Mouse (Mus musculus): ENCODE data around the gene Crhr1. TPM values are rescaled to one million over a fixed set of nuclear protein-coding genes. Genes with fewer than 3 reads are reported as not detected.
"Not testable (repeated sequence)": the region's sequence is repeated elsewhere in the genome, so short reads cannot be mapped to it uniquely, and the experiment has no call there.

The Crhr1 gene
- polyA plus RNA-seq, 1 experiment from 2014 or later, result not detected

DNA sequence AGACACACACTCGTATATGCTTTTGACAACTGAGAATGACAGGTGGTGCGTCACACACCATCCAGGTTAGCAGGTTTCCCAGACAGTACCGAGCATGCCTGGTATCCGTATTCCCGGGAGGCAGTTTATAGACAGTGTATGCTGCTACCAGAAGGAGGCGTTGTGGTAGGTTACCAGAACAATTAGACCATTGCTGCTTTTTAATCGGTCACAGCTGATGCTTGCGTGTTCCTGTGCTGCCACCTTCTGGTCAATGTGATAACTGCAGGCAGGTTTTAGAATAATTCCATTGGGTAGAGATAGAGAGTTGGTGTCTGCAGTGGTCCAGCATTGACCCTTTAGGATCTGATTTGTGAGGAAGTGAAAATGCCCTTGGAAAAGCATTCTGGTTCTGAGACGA, 63.1 kb downstream of the Crhr1 start:
- Histone ChIP-seq H3K4me3 (ENCODE audit: inconsistent target) (no peak overlapping the region), H3K36me3 (ENCODE audit: inconsistent target) (no peaks in the 10 kb centered on the region), H3K79me2 (ENCODE audit: inconsistent target) (no peaks in the 10 kb centered on the region), H3K27ac (no peak overlapping the region)
- 19% methylated on average over 9 of the region's 9 CpGs for WGBS (ENCODE audit: missing documents)

DNA sequence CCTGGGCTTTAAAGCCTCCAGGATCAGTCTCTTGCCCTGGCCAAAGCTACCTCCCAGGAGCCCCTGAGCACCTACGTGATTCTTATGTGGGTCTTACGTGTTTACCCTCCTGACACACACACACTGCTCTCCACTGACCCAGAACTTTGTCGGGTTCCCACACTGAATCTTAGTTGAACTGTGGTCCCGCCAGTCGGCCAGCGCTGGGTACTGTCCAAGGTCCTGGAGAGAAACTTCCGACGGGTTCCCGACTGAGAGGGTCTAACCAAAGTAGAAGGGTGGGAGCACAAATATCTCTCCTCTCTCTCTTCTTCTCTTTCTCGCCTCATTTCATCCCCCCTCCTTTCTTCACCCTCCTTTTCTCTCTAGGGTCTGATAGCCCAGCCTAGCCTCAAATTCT, 65.2 kb downstream of the Crhr1 start:
- Histone ChIP-seq H3K36me3 (ENCODE audit: inconsistent target) (no peaks in the 10 kb centered on the region), H3K27ac (no peak overlapping the region), H3K79me2 (ENCODE audit: inconsistent target) (no peaks in the 10 kb centered on the region), H3K4me3 (ENCODE audit: inconsistent target) (no peak overlapping the region)
- 12% methylated on average over 10 of the region's 10 CpGs for WGBS (ENCODE audit: missing documents)

DNA sequence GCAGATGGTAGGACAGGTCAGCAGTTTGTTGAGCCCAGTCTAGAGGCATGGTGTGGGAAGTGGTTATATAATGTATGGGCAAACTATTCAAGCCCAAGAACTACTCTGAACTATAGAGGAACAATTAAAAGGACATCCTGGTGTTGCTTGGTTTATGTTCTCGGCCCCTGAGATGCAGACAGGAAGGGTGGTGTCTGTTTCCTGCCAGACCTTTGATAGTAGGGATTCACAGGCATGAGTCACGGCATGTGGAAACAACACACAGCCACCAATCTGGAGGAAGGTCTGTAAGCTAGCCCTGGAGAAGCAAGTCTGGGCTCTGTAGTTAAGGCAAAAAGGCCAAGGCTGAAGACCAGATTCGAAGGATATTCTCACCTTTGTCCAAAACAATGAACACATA, 70.6 kb downstream of the Crhr1 start:
- H3K4me3 ChIP-seq (ENCODE audit: inconsistent target), result no peak overlapping the region
- H3K36me3 ChIP-seq (ENCODE audit: inconsistent target), result no peaks in the 10 kb centered on the region
- WGBS (ENCODE audit: missing documents), result 38% methylated on average over 3 of the region's 3 CpGs
- no peak overlapping the region for H3K27ac ChIP-seq
- H3K79me2 ChIP-seq (ENCODE audit: inconsistent target), result no peaks in the 10 kb centered on the region

DNA sequence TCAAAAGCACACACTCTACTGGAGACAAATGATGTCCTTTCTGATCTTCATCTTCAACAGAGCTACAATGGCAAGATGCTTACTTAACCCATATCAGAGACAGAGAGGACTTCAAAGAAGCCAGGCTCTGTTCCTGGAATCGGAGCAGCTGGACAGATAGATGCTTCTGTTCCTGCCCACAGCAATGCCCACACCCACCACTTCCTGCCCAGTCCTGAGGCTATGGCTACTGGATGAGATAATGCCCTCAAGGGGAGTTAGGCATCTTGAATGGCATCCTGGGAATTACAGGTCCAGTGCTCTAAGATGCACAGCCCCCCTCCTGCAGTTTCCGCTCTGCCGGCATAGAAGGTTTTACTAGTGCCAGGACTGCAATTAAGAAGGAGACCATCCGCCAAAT, 73.9 kb downstream of the Crhr1 start:
- Histone ChIP-seq H3K4me3 (ENCODE audit: inconsistent target) (no peak overlapping the region), H3K27ac (no peak overlapping the region), H3K36me3 (ENCODE audit: inconsistent target) (no peaks in the 10 kb centered on the region), H3K79me2 (ENCODE audit: inconsistent target) (no peaks in the 10 kb centered on the region)
- 79% methylated on average over 4 of the region's 4 CpGs for WGBS (ENCODE audit: missing documents)

DNA sequence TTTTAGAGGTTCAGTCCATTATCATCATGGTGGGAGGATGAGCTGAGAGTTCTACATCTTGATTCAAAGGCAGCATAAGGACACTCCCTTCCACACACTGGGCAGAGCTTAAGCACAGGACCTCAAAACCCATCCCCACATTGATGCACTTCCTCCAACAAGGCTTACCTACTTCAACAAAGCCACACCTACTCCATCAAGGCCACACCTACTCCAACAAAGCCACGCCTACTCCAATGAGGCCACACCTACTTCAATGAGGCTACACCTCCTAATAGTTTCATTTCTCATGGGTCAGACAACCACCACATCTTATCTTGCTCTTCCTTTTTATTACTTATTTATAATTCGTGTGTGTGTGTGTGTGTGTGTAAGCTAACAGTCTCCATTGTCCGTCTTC, 76.4 kb downstream of the Crhr1 start:
- 83% methylated on average over 3 of the region's 3 CpGs for WGBS (ENCODE audit: missing documents)

DNA sequence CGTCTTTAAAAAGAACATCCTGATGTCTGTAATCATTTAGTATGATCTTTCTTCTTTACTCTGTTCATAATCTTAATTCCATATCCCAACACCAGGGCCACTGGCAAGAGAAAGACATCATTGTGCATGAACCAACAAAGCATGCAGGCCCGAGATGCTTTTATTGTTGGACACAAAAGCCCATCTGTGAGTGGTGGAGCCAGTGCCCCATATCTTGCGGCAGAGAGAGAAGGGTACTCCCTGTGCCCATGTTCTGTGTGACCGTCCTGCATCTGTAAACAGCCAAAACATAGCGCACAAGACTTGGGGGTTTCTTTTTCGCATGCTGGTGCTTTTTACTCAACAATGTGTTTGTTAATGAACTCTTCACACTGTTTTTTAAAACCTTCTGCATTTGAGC, 78.6 kb downstream of the Crhr1 start:
- Histone ChIP-seq H3K79me2 (ENCODE audit: inconsistent target) (no peaks in the 10 kb centered on the region), H3K27ac (no peak overlapping the region), H3K4me3 (ENCODE audit: inconsistent target) (no peak overlapping the region), H3K36me3 (ENCODE audit: inconsistent target) (no peaks in the 10 kb centered on the region)
- WGBS (ENCODE audit: missing documents), result 89% methylated on average over 6 of the region's 6 CpGs

More for the DNA sequence above, 76.4 kb downstream of the Crhr1 start:
- Histone ChIP-seq H3K36me3 (ENCODE audit: inconsistent target) (no peaks in the 10 kb centered on the region), H3K27ac (no peak overlapping the region), H3K4me3 (ENCODE audit: inconsistent target) (no peak overlapping the region), H3K79me2 (ENCODE audit: inconsistent target) (no peaks in the 10 kb centered on the region)

DNA sequence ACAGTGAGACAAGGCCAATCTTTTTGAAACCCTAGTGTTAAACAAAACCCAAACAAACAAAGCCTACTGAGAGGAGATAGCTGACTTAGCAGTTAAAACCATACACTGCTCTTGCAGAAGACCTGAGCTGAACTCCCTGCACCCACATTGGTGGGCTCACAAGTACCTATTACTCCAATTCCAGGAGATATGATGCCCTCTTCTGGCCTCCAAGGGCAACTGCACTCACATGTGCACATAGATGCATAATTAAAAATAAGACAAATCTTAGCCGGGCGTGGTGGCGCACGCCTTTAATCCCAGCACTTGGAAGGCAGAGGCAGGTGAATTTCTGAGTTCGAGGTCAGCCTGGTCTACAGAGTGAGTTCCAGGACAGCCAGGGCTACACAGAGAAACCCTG, 81.5 kb downstream of the Crhr1 start:
- WGBS (ENCODE audit: missing documents), result 96% methylated on average over 5 of the region's 5 CpGs

DNA sequence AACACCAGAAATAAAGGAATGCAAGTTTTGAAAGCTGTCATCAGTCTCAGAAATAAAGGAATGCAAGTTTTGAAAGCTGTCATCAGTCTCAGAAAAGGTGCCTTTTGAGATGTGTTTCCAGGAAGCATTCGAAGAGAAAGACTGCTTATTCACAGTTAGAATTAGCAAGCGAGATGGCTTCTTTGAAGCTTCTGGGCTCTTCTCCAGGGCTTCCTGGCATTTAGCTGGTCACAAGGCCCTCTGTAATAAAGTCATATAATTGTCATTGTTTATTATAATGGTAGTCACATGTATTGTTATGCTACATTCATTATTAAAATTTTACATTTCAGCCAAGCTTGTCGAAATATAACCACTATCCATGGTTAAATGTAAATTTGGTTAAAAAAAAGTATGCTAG, 85.4 kb downstream of the Crhr1 start:
- 84% methylated on average over 3 of the region's 3 CpGs for WGBS (ENCODE audit: missing documents)
- Histone ChIP-seq H3K4me3 (ENCODE audit: inconsistent target) (no peak overlapping the region), H3K27ac (no peak overlapping the region), H3K36me3 (ENCODE audit: inconsistent target) (no peaks in the 10 kb centered on the region), H3K79me2 (ENCODE audit: inconsistent target) (no peaks in the 10 kb centered on the region)

More for the DNA sequence above, 81.5 kb downstream of the Crhr1 start:
- H3K4me3 ChIP-seq (ENCODE audit: inconsistent target); H3K36me3 ChIP-seq (ENCODE audit: inconsistent target); H3K27ac ChIP-seq; H3K79me2 ChIP-seq (ENCODE audit: inconsistent target): not testable (repeated sequence)

DNA sequence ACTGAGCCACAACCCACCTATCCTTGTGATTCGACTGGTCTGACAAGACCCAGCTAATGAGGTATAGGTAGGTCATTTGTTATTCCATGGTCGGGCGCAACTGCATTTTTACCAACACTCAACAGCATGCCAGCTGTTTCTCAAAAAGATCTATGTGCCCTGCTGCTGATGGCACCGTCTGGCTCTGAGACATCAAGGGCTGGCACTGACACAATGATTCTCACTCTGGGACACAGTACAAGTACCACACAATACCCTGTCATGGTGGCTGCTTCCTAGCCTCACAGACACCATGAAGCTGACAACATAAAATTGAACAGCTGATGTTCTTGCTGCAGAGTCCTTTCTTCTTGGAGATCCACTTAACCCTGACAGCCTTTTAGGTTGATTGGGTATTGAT, 87.6 kb downstream of the Crhr1 start:
- Histone ChIP-seq H3K79me2 (ENCODE audit: inconsistent target) (no peaks in the 10 kb centered on the region), H3K4me3 (ENCODE audit: inconsistent target) (no peak overlapping the region), H3K36me3 (ENCODE audit: inconsistent target) (no peaks in the 10 kb centered on the region), H3K27ac (no peak overlapping the region)
- WGBS (ENCODE audit: missing documents), result 87% methylated on average over 4 of the region's 4 CpGs

DNA sequence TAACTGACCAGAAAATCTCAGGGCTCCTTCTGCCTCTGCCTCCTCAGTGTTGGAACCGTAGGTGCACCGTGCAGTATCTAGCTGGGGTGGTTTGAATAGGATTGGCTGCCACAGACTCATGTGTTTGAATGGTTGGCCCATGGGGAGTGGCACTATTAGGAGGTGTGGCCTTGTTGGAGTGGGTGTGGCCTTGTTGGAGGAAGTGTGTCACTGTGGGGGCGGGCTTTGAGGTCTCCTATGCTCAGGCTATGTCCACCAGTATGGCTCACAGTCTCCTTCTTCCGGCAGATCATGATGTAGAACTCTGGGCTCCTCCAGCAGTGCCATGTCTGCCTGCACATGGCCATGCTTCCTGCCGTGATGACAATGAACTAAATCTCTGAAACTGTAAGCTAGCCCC, 89.1 kb downstream of the Crhr1 start:
- Histone ChIP-seq H3K79me2 (ENCODE audit: inconsistent target) (no peaks in the 10 kb centered on the region), H3K4me3 (ENCODE audit: inconsistent target) (no peak overlapping the region), H3K27ac (no peak overlapping the region), H3K36me3 (ENCODE audit: inconsistent target) (no peaks in the 10 kb centered on the region)
- 72% methylated on average over 5 of the region's 5 CpGs for WGBS (ENCODE audit: missing documents)

DNA sequence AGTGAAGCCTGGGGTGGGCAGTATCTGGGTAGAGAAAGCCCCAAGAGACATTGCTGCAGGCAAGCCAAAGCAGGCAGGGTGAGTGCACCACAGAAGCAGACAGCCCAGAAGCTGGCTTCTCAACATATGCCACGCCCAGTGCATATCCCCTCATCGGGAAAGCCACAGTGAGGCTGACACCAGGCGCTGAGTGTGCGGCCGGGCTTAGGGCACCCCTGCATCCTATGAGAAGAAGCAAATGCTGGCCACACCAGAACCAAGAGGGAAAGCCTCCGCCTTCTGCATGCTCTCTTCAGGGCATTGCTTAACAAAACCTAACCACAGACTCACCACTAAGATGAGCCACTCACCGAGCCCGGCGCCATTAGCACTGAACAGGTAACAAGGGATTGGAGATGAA, 90.6 kb downstream of the Crhr1 start:
- no peaks in the 10 kb centered on the region for H3K36me3 ChIP-seq (ENCODE audit: inconsistent target)
- no peaks in the 10 kb centered on the region for H3K79me2 ChIP-seq (ENCODE audit: inconsistent target)
- H3K27ac ChIP-seq, result no peak overlapping the region
- H3K4me3 ChIP-seq (ENCODE audit: inconsistent target), result no peak overlapping the region
- 73% methylated on average over 9 of the region's 9 CpGs for WGBS (ENCODE audit: missing documents)

Other genes starting within 250 kb of the Crhr1 start
- gene Nsf, start 178.8 kb upstream of the Crhr1 start, polyA plus RNA-seq (2018), result 58.7 to 88.9 TPM (median 64.1 TPM) in 3 replicates
- 36.4 to 59.4 TPM (median 58.5 TPM) in 3 replicates for gene Arf2, start 166.1 kb upstream of the Crhr1 start, polyA plus RNA-seq (2018)
- not detected in 3 replicates for gene Sppl2c, start 53.5 kb downstream of the Crhr1 start, polyA plus RNA-seq (2018)
- not detected in 3 replicates for gene Mapt, start 98.5 kb downstream of the Crhr1 start, polyA plus RNA-seq (2018)

Data from macrophage (primary cell).